Mouse (Mus musculus) testis, adult 2 months (tissue): ENCODE measurements around the gene Znrf2. TPM values are rescaled to one million over a fixed set of nuclear protein-coding genes. Genes with fewer than 3 reads are reported as not detected.
A peak's percentile ranks its signal among the peaks of the same experiment; 100 is the strongest.

ENCODE experiments used
- H3K27ac ChIP-seq: fragments of 200-500 bp; 2 replicates; pipeline ENCODE4 v1.5.1; 2012; ENCODE audit warnings: low read depth, low read length; ENCODE audit not compliant: control insufficient read depth, insufficient read depth
- H3K27me3 ChIP-seq: fragments of 200-500 bp; 2 replicates; pipeline ENCODE4 v1.6.1; 2012; ENCODE audit warnings: mild to moderate bottlenecking, low read length, moderate library complexity; ENCODE audit not compliant: control insufficient read depth, insufficient read depth
- H3K36me3 ChIP-seq: fragments of 200-500 bp; 2 replicates; pipeline ENCODE4 v1.6.1; 2012; ENCODE audit warnings: mild to moderate bottlenecking, low read length; ENCODE audit not compliant: control insufficient read depth, insufficient read depth
- H3K4me1 ChIP-seq: fragments of 200-500 bp; 2 replicates; pipeline ENCODE4 v1.6.1; 2012; ENCODE audit warnings: low read length; ENCODE audit not compliant: control insufficient read depth, insufficient read depth
- H3K4me3 ChIP-seq: fragments of 200-500 bp; 2 replicates; pipeline ENCODE4 v1.5.1; 2012; ENCODE audit warnings: low read depth, mild to moderate bottlenecking, low read length, moderate library complexity, mixed read lengths; ENCODE audit not compliant: control insufficient read depth
- CTCF ChIP-seq: fragments of 200-500 bp; IDR thresholded peaks from 2 replicates; pipeline ENCODE4 v1.5.1; 2012; ENCODE audit warnings: low read depth, mild to moderate bottlenecking, inconsistent platforms, low read length, moderate library complexity; ENCODE audit not compliant: control insufficient read depth, insufficient read depth, insufficient replicate concordance
- POLR2A ChIP-seq: fragments of 200-500 bp; IDR thresholded peaks from 2 replicates; pipeline ENCODE4 v1.6.1; 2012; ENCODE audit warnings: low read depth, mild to moderate bottlenecking, inconsistent platforms, low read length, moderate library complexity; ENCODE audit not compliant: control insufficient read depth
- polyA plus RNA-seq: library from polyadenylated mRNA; depleted of rRNA; stranded (reverse); fragments of >200 nt; gene quantifications from 2 replicates; pipeline ENCODE4 v1.2.3, GENCODE M21; 2012; rRNA removed

The Znrf2 gene
- polyA plus RNA-seq: 13.6 and 17.6 TPM in 2 replicates

DNA sequence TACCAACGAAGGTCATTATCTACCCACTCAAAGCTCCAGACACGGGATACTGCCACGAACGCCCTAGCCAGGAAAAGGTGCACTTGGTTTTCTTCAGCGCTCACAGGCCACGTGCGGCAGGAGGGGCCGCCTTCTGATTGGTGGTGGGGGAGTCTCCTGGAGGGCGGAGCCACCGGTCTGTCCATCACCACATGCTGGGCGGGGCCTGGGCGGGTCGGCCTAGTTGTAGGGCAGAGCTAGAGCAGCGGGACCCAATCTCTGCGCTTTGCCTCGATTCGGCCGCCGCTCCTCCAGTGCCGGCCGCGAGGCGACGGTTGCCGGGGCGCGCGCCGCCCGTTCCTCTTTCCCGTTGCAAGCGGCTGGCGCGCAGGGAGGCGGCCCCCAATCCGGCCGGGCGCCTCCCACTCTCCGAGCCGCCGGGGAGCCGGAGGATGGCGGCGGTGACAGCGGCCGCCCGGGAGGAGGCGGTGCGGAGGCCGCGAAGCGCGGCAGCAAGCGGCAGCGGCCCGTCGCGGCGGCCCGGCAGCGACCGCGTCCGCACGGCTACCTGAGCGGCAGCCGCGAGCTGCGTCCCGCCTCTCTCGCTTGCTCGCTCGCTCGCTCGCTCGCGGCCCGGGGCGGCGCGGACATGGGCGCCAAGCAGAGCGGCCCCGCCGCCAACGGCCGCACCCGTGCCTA is at the start of gene Znrf2:
Gene Znrf2 (plus strand): TSS at position 529 of the 678 bp plus-strand sequence.
- no peaks in the 10 kb centered on the region for H3K27me3 ChIP-seq
- H3K4me1 ChIP-seq: peaks cover 3% of the 10 kb centered on the region; the same call in 1 of the 2 replicates
- H3K27ac ChIP-seq: peak within 1 kb of the TSS; percentile 98
- H3K36me3 ChIP-seq: no peaks in the 10 kb centered on the region
- no peak for TF ChIP-seq CTCF
- peak; percentile 97 for TF ChIP-seq POLR2A
- peak within 1 kb of the TSS; percentile 90 for H3K4me3 ChIP-seq

DNA sequence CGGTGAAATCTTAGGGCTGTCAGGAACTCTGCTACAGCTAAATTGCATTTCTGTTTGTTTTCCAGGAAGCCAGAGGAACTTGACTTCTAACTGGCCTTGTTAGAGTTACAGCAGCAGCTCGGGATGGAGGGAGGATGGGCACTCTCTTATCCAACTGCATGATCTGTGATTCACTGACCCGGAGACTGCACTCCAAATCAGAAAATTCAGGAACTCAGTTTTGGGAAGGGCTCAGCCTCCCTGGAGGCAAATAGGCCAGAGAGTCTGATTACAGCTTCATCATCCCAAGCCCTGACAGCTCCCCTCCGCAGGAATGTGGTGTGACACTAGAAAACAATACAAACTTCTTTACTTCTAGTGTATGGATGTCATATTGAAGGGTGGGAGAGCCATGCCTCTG is 49.0 kb upstream of the Znrf2 start:
- Histone ChIP-seq H3K27ac (no peak overlapping the region), H3K27me3 (no peaks in the 10 kb centered on the region), H3K36me3 (no peaks in the 10 kb centered on the region), H3K4me1 (peaks cover 6% of the 10 kb centered on the region), H3K4me3 (no peak overlapping the region)
- TF ChIP-seq POLR2A (no peak), CTCF (no peak)

DNA sequence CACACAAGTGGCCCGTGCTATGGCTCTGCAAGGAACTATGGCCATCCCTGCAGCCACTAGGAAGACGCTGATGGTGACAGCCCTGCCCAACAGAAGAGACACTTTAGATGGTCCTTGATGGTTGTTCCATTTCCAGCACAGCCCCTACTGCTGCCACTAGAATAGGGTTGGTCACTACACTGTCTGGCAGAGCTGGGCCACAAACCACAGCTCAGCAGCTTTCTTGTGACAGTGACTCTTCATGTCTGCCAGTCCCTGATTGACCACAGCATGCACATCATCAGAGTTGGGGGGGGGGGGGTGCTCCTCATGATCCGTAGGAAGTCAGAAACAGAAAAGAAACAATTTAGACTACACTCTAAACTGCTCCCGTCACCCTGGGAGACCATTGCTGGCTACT is 46.0 kb upstream of the Znrf2 start:
- Histone ChIP-seq H3K4me3 (peak overlapping the region; percentile 46), H3K36me3 (no peaks in the 10 kb centered on the region), H3K27me3 (no peaks in the 10 kb centered on the region), H3K4me1 (peaks cover 6% of the 10 kb centered on the region), H3K27ac (no peak overlapping the region)
- TF ChIP-seq CTCF (no peak), POLR2A (no peak)

DNA sequence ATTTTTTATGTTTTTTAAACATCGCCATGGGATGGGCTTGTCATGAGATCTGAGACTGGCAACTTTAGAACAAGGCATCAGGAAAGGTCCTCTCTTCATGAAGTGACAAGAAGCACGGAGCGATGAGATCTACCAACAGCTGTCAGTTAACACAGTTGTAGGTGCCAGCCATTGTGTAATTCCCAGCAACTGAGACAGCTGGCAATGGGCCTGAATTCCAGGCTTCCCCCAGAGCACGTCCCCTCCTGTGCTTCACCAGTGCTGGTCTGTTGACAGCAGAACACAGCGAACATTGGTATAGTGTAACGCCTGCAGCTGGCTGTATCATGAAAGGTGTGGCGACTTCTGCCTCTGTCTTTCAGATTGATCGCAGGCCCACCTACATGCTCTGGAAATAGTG is 45.5 kb upstream of the Znrf2 start:
- Histone ChIP-seq H3K27me3 (no peaks in the 10 kb centered on the region), H3K4me1 (peaks cover 6% of the 10 kb centered on the region), H3K4me3 (peak overlapping the region; percentile 3; the same call in 1 of the 2 replicates), H3K27ac (no peak overlapping the region), H3K36me3 (no peaks in the 10 kb centered on the region)
- TF ChIP-seq CTCF: no peak
- TF ChIP-seq POLR2A: no peak

DNA sequence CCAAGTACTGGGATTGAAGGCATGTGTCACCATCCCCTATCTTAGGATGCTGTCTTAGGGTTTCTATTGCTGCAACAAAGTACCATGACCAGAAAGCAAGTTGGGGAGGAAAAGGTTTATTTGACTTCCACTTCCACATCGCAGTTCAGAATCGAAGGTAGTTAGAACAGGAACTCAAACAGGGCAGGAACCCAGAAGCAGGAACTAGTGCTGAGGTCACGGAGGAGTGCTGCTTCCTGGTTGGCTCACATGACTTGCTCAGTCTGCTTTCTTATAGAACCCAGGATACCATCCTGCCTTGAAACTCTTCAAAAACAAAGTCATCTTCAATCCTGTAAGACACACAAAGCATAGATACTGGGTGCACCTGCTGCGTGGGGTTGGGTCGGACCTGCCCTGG is 44.6 kb upstream of the Znrf2 start:
- no peaks in the 10 kb centered on the region for H3K36me3 ChIP-seq
- H3K27ac ChIP-seq: no peak overlapping the region
- peaks cover 6% of the 10 kb centered on the region for H3K4me1 ChIP-seq
- no peak overlapping the region for H3K4me3 ChIP-seq
- TF ChIP-seq POLR2A (no peak), CTCF (no peak)
- H3K27me3 ChIP-seq: no peaks in the 10 kb centered on the region

DNA sequence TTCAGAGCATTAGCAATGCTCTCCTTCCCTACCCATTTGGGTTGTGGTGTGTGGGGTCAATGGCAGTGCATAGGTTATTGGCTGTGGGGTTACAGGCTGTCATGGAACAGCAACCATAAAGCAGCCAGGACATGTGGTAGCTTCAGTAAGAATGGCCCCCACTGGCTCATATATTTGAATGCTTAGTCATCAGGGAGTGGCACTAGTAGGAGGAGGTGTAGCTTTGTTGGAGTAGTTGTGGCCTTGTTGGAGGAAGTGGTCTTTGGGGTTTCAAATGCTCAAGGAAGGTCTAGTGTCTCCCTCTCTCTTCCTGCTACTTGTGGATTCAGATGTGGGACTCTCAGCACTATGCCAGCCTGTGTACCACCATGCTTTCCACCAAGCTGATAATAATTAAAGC is 41.0 kb upstream of the Znrf2 start:
- Histone ChIP-seq H3K4me1 (peaks cover under 1% of the 10 kb centered on the region), H3K27ac (no peak overlapping the region), H3K27me3 (no peaks in the 10 kb centered on the region), H3K4me3 (no peak overlapping the region), H3K36me3 (no peaks in the 10 kb centered on the region)
- TF ChIP-seq CTCF (no peak), POLR2A (no peak)

DNA sequence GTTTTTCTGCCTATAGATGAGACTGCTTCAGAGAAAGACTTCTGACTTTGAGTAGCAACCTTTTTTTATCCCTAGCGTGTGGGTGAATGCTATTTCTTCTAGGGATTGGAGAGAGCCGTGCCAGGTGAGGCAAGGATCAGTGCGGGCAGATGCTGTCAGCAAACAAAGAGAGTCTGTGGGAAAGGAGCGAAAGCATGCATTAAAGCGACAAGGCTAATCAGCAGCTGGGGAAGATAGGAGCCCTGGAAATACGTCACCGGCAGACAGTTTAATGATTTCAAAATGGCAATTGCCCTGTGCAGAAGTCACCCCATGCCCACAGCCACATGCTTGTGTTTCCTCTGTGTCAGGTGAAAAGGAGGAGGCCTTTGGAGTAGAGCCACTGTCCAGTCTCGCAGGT is 39.1 kb upstream of the Znrf2 start:
- TF ChIP-seq CTCF: no peak
- no peak for TF ChIP-seq POLR2A
- Histone ChIP-seq H3K36me3 (no peaks in the 10 kb centered on the region), H3K4me1 (no peaks in the 10 kb centered on the region), H3K4me3 (no peak overlapping the region), H3K27me3 (no peaks in the 10 kb centered on the region), H3K27ac (no peak overlapping the region)
